Mouse (Mus musculus) testis, adult 2 months (tissue): Measurements from ENCODE around the gene Nalcn.

Experiments used
- CTCF ChIP-seq: fragments of 200-500 bp; IDR thresholded peaks from 2 replicates; pipeline ENCODE4 v1.5.1; 2012; ENCODE audit warnings: low read depth, mild to moderate bottlenecking, inconsistent platforms, low read length, moderate library complexity; ENCODE audit not compliant: control insufficient read depth, insufficient read depth, insufficient replicate concordance
- POLR2A ChIP-seq: fragments of 200-500 bp; IDR thresholded peaks from 2 replicates; pipeline ENCODE4 v1.6.1; 2012; ENCODE audit warnings: low read depth, mild to moderate bottlenecking, inconsistent platforms, low read length, moderate library complexity; ENCODE audit not compliant: control insufficient read depth

- TF ChIP-seq CTCF (no peak), POLR2A (no peak)
These were observed 164.9 kb downstream of the Nalcn start for GRCm38 (mm10) chr14:123462026-123462425.
